Mouse (Mus musculus): ENCODE measurements at regions not wholly inside any gene's neighbourhood (a gene's known extent, or its start where the extent isn't known, plus 50 kb on each side); places are given as distances from the start of the nearest gene placed in this dataset.

GRCm38 (mm10) chr3:17788334-17788720 is 159.9 kb upstream of the Cypt12 start:
- H3K9me3 ChIP-seq (ENCODE audit: control insufficient read depth, low read length) = no peaks in the 10 kb centered on the region
- 60% methylated on average over 4 of the region's 4 CpGs for WGBS
- peak overlapping the region; percentile 51 for H3K9ac ChIP-seq (replicated peaks; ENCODE audit: low read depth, low read length)
- peak overlapping the region; percentile 99 for H3K4me2 ChIP-seq (ENCODE audit: low read length)
- no peaks in the 10 kb centered on the region for H3K36me3 ChIP-seq (ENCODE audit: control insufficient read depth, insufficient read depth)
- H3K4me3 ChIP-seq (replicated peaks; ENCODE audit: low read length) = peak overlapping the region; percentile 80
- no peak for ATAC-seq
- H3K4me1 ChIP-seq (replicated peaks; ENCODE audit: control insufficient read depth, insufficient read depth, low read length) = peaks cover 34% of the 10 kb centered on the region
- peak overlapping the region; percentile 97 for H3K27ac ChIP-seq (ENCODE audit: low read length)
- H3K27me3 ChIP-seq (replicated peaks; ENCODE audit: control insufficient read depth, insufficient read depth, low read length) = no peaks in the 10 kb centered on the region

DNA sequence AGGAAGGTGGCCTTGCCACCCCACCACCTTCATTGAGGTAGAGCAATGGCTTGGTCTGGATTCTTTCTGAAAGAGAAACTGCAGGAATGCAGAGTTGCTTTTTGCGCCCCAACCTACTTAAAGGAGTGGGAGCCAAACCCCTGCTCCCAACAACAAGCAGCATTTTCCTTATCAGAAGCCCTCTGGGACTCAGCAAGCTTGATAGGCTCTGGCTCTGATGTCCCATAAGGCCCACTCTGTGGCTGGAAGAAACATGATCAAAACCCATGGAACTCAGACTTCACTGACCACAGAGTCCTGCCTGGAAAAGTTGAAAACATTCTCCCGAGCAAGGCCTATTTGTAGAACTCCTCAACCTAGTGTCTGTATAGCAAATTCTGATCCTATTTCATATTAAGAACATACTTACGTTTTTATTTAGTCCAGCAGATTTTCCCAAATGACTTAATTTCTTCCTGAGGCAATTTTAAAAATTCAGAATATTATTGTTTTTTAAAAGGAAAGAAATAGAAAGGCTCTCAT is 159.4 kb upstream of the Cypt12 start:
- peak overlapping the region; percentile 99 for H3K4me2 ChIP-seq (ENCODE audit: low read length)
- H3K36me3 ChIP-seq (ENCODE audit: control insufficient read depth, insufficient read depth) = no peaks in the 10 kb centered on the region
- no peaks in the 10 kb centered on the region for H3K27me3 ChIP-seq (replicated peaks; ENCODE audit: control insufficient read depth, insufficient read depth, low read length)
- H3K9me3 ChIP-seq (ENCODE audit: control insufficient read depth, low read length) = no peaks in the 10 kb centered on the region
- WGBS = 45% methylated on average over 3 of the region's 3 CpGs
- ATAC-seq = no peak
- H3K4me3 ChIP-seq (replicated peaks; ENCODE audit: low read length) = peak overlapping the region; percentile 80
- H3K4me1 ChIP-seq (replicated peaks; ENCODE audit: control insufficient read depth, insufficient read depth, low read length) = peaks cover 34% of the 10 kb centered on the region
- peak overlapping the region; percentile 97 for H3K27ac ChIP-seq (ENCODE audit: low read length)
- peak overlapping the region; percentile 51 for H3K9ac ChIP-seq (replicated peaks; ENCODE audit: low read depth, low read length)

- H3K36me3 ChIP-seq (ENCODE audit: control insufficient read depth, insufficient read depth) = no peaks in the 10 kb centered on the region
- no peaks in the 10 kb centered on the region for H3K9me3 ChIP-seq (ENCODE audit: control insufficient read depth, low read length)
- H3K4me3 ChIP-seq (replicated peaks; ENCODE audit: low read length) = peak overlapping the region; percentile 80
- peak; percentile 62 for ATAC-seq
- H3K27ac ChIP-seq (ENCODE audit: low read length) = peak overlapping the region; percentile 97
- peak overlapping the region; percentile 99 for H3K4me2 ChIP-seq (ENCODE audit: low read length)
- peak overlapping the region; percentile 95 for H3K9ac ChIP-seq (replicated peaks; ENCODE audit: low read depth, low read length)
- peaks cover 34% of the 10 kb centered on the region for H3K4me1 ChIP-seq (replicated peaks; ENCODE audit: control insufficient read depth, insufficient read depth, low read length)
- no peaks in the 10 kb centered on the region for H3K27me3 ChIP-seq (replicated peaks; ENCODE audit: control insufficient read depth, insufficient read depth, low read length)
- WGBS = under 1% methylated on average over 9 of the region's 9 CpGs
Observed at GRCm38 (mm10) chr3:17789454-17790196, 158.6 kb upstream of the Cypt12 start.

- H3K36me3 ChIP-seq (ENCODE audit: control insufficient read depth, insufficient read depth) = no peaks in the 10 kb centered on the region
- peak overlapping the region; percentile 99 for H3K4me2 ChIP-seq (ENCODE audit: low read length)
- H3K4me3 ChIP-seq (replicated peaks; ENCODE audit: low read length) = peak overlapping the region; percentile 80
- H3K27me3 ChIP-seq (replicated peaks; ENCODE audit: control insufficient read depth, insufficient read depth, low read length) = no peaks in the 10 kb centered on the region
- peak overlapping the region; percentile 95 for H3K9ac ChIP-seq (replicated peaks; ENCODE audit: low read depth, low read length)
- peaks cover 33% of the 10 kb centered on the region for H3K4me1 ChIP-seq (replicated peaks; ENCODE audit: control insufficient read depth, insufficient read depth, low read length)
- 0% methylated on average over 14 of the region's 14 CpGs for WGBS
- peak overlapping the region; percentile 97 for H3K27ac ChIP-seq (ENCODE audit: low read length)
- peak; percentile 27 for ATAC-seq
- no peaks in the 10 kb centered on the region for H3K9me3 ChIP-seq (ENCODE audit: control insufficient read depth, low read length)
Observed at GRCm38 (mm10) chr3:17790331-17790730, 157.9 kb upstream of the Cypt12 start.

GRCm38 (mm10) chr3:17790816-17791215 is 157.4 kb upstream of the Cypt12 start:
- no peaks in the 10 kb centered on the region for H3K36me3 ChIP-seq (ENCODE audit: control insufficient read depth, insufficient read depth)
- peaks cover 32% of the 10 kb centered on the region for H3K4me1 ChIP-seq (replicated peaks; ENCODE audit: control insufficient read depth, insufficient read depth, low read length)
- peak overlapping the region; percentile 80 for H3K4me3 ChIP-seq (replicated peaks; ENCODE audit: low read length)
- no peaks in the 10 kb centered on the region for H3K27me3 ChIP-seq (replicated peaks; ENCODE audit: control insufficient read depth, insufficient read depth, low read length)
- no peaks in the 10 kb centered on the region for H3K9me3 ChIP-seq (ENCODE audit: control insufficient read depth, low read length)
- H3K4me2 ChIP-seq (ENCODE audit: low read length) = peak overlapping the region; percentile 99
- H3K9ac ChIP-seq (replicated peaks; ENCODE audit: low read depth, low read length) = peak overlapping the region; percentile 95
- H3K27ac ChIP-seq (ENCODE audit: low read length) = peak overlapping the region; percentile 97
- no peak for ATAC-seq
- WGBS = 2% methylated on average over 12 of the region's 12 CpGs

DNA sequence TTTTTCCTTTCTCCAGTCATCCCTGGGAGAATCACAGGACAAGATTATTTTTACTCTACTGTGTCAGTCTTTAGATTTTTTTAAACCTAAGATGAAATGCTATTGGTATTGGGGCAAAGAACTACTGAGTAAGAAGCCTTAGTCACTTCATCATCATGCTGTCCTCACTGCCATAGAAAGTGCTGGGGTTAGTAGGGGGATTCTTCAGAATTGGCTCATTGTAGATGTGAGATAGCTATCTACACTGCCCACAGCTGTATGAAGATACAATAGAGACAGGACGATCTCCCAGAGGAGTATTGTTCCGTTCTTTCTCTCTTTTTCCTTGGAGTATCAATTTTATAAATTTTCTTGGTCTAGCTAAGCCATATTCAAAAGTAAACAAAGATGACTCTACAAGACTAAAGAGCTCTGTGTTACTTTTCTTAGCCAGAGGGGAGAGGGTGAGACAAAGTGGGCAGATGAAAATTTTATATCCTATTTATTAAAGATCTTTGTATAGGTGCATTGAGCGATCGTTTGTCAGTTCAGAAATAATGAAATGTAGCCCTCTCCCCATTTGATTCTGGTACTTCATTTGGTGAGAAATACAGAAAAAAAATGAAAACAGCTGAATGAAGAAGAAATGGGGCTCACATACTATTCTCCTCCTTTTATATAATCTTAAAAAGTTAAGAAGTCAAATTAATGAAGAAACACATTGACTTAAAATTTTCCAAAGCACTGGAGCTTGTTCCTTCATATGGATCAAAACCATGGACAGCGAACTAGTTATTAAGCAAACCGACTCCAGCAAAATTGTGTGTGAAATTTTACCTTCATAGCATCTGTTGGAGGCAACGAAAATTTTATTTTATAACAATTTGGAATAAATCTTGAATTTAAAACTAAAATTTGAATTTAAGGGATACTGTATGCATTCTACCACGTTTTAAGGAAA is 156.6 kb upstream of the Cypt12 start:
- peak overlapping the region; percentile 95 for H3K9ac ChIP-seq (replicated peaks; ENCODE audit: low read depth, low read length)
- H3K27ac ChIP-seq (ENCODE audit: low read length) = peak overlapping the region; percentile 97
- peak overlapping the region; percentile 80 for H3K4me3 ChIP-seq (replicated peaks; ENCODE audit: low read length)
- 24% methylated on average over 8 of the region's 8 CpGs for WGBS
- ATAC-seq = no peak
- peak overlapping the region; percentile 99 for H3K4me2 ChIP-seq (ENCODE audit: low read length)
- H3K36me3 ChIP-seq (ENCODE audit: control insufficient read depth, insufficient read depth) = no peaks in the 10 kb centered on the region
- no peaks in the 10 kb centered on the region for H3K27me3 ChIP-seq (replicated peaks; ENCODE audit: control insufficient read depth, insufficient read depth, low read length)
- H3K9me3 ChIP-seq (ENCODE audit: control insufficient read depth, low read length) = no peaks in the 10 kb centered on the region
- peaks cover 29% of the 10 kb centered on the region for H3K4me1 ChIP-seq (replicated peaks; ENCODE audit: control insufficient read depth, insufficient read depth, low read length)

DNA sequence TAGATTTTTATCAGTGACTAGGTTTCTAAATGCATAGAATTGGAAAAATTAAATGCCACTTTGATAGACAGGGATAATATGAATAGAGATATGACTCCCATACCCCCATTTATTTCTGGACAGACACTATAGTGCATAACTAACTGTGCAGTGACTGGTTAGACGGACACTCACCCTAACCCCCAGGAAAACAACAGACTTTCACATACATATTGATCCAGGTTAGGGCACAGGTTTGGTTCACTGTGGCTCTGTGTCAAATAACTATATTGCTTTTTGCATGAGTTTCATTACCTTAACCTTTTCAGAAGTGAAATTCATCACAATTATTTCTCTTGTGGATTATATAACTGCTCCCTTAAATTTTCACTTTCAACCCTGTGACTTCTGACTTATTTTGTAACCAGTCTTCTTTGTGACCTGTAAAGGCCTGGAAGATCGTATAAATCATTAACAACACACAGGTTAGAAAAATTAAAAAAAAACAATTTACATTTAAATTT is 155.6 kb upstream of the Cypt12 start:
- H3K27me3 ChIP-seq (replicated peaks; ENCODE audit: control insufficient read depth, insufficient read depth, low read length) = no peaks in the 10 kb centered on the region
- H3K4me3 ChIP-seq (replicated peaks; ENCODE audit: low read length) = peak overlapping the region; percentile 72
- H3K27ac ChIP-seq (ENCODE audit: low read length) = peak overlapping the region; percentile 84
- no peaks in the 10 kb centered on the region for H3K36me3 ChIP-seq (ENCODE audit: control insufficient read depth, insufficient read depth)
- H3K9ac ChIP-seq (replicated peaks; ENCODE audit: low read depth, low read length) = peak overlapping the region; percentile 86
- H3K4me1 ChIP-seq (replicated peaks; ENCODE audit: control insufficient read depth, insufficient read depth, low read length) = peaks cover 23% of the 10 kb centered on the region
- no peaks in the 10 kb centered on the region for H3K9me3 ChIP-seq (ENCODE audit: control insufficient read depth, low read length)
- peak overlapping the region; percentile 81 for H3K4me2 ChIP-seq (ENCODE audit: low read length)
- no peak for ATAC-seq
- WGBS = 42% methylated on average over 2 of the region's 2 CpGs

DNA sequence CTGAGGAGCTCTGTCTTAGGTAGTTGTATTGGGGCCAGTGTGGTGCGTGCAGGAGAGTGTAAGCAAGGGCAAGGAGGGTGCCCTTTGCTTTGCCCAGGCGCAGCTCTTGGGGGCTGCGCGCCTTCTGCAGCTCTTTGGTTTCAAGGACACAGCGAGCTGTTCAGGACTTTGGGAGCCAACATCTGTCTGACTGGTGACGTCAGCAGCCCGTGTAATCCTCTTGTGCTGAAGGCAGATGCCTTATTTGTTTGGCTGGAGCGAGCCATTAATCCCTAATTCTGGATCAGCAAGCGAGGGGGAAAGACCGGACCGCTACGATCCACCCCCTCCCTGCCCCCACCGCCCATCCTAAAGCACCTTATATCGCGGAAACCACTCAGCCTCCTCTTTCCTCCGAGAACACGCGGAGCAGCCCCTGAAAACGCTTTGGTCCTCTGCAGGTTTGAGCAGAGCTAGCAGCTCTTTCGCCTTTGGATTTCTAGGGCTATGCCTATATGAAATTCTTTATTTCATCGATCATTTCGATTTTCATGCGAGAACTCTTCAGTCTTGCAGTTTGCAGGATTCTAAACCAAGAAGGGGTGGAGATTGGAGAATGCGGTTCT is 154.5 kb upstream of the Cypt12 start:
- under 1% methylated on average over 24 of the region's 24 CpGs for WGBS
- H3K4me3 ChIP-seq (replicated peaks; ENCODE audit: low read length) = peak overlapping the region; percentile 72
- no peaks in the 10 kb centered on the region for H3K9me3 ChIP-seq (ENCODE audit: control insufficient read depth, low read length)
- peak overlapping the region; percentile 86 for H3K9ac ChIP-seq (replicated peaks; ENCODE audit: low read depth, low read length)
- H3K27me3 ChIP-seq (replicated peaks; ENCODE audit: control insufficient read depth, insufficient read depth, low read length) = no peaks in the 10 kb centered on the region
- peak overlapping the region; percentile 98 for H3K27ac ChIP-seq (ENCODE audit: low read length)
- ATAC-seq = peak; percentile 49
- H3K4me1 ChIP-seq (replicated peaks; ENCODE audit: control insufficient read depth, insufficient read depth, low read length) = peaks cover 16% of the 10 kb centered on the region
- H3K4me2 ChIP-seq (ENCODE audit: low read length) = peak overlapping the region; percentile 81
- no peaks in the 10 kb centered on the region for H3K36me3 ChIP-seq (ENCODE audit: control insufficient read depth, insufficient read depth)

All from forebrain, embryonic 16.5 days (tissue).